Mouse (Mus musculus): ENCODE data around the gene Mttp.

Gene Mttp

DNA sequence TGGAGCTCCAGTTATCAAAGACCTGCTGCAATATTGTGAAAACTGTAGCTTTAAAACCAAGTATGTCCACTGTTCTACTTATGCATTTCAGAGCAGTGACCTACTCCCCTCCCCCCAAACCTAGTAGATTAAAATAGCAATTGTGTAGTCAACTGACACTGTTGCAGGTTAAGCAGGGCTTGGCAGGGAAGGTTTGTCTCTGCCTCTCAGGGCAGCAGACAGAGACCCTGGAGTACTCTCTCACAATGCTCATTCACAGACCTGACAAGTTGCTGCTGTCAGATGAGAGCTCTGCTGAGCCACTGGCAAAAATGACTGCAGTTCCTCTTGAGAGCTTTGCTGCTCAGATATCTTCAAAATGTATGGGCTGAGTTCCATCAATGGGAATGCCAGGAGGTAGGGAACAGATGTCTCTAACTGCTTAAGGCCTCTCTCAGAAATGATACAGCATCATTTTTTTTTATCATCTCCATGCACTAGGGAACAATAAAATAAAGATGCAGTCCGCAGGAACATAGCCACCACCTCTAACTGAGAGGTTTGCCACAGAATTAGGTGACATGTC lies 61.6 kb downstream of the Mttp start:
- DNase-seq (ENCODE audit: low spot score): no peak

DNA sequence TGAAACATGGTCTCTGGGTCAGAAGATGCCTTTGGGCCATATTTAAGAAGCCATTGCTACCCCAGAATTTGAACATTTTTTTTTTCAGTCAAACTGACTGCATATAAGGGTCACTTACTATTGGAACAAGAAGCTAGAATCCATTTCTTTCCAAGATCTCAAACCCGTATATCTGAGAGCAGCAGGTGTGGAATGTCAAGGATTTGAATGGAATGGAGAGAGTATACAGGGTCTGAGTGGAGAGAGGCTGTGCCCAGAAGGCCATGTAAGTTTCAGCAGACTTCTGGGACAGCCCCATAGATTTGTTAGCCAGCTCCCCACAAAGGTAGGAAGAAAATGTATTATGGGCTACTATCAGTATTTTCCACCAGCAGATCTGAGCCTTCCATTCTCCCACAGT lies 66.1 kb downstream of the Mttp start:
- no peak for DNase-seq (ENCODE audit: low spot score)

DNA sequence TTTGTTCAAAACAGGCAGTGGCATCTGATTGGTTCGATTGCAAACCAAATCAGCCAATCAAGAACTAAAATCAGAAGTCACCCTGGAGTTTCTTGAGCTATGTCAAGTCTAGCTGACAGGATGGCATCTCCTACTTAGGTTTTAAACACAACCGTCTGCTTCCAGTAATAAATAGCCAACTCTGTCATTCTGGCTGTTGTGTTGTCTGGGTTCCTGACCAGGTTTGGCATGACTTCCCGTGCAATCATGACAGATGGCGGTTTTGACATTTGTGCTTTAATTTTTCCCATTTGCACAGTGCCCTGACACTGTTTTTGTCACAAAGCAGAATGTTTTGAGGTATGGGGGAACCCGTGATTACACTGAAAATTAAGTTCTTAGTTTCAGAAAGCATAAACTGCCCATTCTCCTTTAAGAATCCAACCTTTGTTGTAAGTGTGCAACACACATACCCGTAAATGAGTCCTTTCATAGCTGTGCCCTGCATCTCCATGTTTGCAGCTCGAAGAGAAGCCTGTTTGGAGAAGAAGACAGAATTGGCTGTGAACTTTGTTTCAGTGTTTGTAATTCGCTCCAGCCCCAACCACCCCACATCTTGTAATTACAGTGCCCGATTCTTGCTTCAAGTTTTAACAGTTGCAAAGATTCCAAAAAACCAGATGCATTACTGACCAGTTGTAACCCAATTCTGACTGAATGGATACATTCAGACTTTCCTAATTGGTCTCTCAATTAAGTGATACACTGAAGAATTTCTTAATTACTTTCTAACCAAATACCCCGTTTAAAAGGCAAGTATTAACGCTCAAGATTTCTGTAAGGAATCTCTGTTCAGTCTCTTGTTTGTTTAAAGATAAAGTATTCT lies 67.1 kb downstream of the Mttp start:
- no peak for DNase-seq (ENCODE audit: low spot score)

DNA sequence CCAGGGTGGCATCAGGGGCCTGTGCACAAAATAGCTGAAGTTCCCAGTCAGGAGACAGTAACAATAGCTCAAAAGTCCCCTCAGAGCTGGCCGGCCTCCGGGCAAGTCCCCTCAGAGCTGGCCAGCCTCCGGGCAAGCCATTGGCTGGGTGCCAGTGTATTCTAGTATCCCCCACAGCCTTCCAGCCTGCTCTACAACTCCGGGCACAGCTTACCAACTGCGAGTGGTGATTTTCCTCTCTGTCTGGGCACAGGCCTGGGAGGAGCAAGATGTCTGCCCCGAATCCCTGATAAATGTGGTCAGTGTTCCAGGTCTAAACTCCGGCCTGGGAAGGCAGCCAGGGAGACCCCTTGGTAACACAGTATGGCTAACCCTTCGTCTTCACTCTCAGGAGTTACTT lies 69.6 kb downstream of the Mttp start:
- no peak for DNase-seq (ENCODE audit: low spot score)

DNA sequence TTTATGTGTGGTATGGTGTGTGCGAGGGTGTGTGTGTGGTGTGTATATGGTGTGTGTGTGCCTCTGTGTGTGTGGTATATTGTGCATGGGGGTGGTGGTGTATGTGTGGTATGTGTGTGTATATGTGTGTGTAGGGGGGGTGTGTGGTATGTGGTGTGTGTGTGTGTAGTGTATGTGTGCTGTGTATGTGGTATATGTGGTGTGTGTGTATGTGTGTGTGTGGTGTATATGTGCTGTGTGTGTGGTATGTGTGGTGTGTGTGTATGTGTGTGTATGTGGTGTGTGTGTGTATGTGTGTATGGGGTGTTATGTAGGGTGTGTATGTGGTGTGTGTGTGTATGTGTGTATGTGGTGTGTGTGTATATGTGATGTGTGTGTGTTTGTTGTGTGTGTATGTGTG lies 70.6 kb downstream of the Mttp start:
- no peak for DNase-seq (ENCODE audit: low spot score)

DNA sequence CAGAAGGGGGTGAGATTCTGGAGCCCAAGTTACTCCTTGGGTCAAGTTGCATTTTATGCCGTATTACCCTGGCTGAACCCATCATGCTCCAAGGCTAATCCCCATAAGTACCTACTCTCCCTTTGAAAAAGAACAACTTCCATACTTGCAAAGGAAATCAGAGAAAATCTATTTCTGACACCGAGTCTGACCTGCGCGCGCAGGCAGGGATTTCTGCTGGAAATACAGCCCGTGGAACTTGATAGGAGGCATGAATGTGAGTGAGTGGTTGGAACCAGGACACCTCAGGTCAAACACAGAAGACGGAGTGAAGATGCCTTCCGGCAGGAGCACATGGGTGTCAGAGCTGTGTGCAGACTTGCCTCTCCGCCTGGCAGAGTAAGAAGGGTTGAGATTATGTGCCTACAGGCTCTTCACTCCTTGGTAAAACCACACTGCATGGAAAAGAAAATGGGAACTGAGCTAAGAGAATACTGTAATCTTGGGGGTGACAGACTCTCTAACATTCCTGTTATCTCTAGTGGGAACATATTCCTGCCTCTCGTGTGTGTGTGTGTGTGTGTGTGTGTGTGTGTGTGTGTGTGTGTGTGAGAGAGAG lies 73.2 kb downstream of the Mttp start:
- DNase-seq (ENCODE audit: low spot score): no peak

DNA sequence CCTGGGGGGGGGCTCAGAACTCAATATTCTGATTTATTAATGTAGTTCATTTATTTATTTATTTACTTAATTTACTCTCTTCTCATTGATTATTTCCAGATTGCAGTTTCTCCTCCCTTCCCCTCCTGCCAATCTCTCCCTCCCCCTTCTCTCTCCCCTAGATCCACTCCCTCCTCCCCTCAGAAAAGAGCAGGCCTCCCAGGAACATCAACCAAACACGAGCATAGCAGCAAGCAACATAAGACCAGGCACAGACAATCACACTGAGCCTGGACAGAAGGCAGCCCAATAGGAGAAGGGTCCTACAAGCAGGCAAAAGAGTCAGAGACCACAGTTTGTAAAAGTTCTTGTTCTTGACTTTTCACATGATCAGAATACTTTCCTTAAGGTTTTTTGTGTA lies 73.8 kb downstream of the Mttp start:
- no peak for DNase-seq (ENCODE audit: low spot score)

DNA sequence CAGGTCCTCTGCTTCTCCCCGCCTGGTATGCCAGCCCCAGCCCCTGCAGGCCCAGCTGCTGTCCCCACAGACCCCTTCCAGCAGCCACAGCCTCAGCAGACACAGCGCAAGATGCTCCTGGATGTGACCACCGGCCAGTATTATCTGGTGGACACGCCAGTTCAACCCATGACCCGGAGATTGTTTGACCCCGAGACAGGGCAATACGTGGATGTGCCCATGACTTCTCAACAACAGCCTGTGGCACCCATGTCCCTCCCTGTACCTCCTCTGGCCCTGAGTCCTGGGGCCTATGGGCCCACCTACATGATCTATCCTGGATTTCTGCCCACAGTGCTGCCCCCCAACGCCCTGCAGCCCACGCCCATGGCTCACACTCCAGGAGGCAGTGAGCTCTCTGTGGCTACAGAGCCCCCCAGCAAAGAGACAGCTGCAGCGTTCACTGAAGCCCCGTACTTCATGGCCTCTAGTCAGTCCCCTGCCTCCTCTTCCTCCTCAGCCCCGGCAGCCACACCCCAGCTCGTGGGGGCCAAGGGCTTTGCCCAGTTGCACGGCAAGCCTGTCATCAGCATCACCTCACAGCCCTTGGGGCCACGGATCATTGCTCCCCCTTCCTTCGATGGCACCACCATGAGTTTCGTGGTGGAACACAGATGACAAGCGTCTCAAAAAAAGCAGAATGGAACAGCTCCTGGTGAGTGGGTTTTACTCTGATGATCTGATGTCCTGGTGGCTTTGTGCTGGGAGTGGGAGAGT lies 74.8 kb downstream of the Mttp start:
- DNase-seq (ENCODE audit: low spot score): no peak

DNA sequence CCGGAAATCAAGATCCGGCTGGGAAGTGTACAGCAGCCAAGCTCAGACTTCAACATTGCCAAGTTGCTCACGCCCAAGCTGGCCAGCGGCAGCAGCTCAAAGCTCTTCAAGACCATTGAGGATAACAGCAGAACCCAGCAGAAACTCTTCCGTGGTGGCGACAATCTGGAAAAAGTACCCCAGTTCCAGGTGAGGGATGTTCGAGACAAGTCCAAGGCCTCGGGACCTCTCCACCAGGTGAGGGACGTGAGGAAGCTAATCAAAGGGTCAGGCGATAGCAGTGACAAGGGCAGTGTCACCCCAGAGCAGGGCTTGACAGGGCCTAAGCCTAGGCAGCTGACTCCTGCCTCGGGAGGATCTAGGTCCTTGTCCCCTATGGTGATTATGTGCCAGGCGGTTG lies 76.7 kb downstream of the Mttp start:
- DNase-seq (ENCODE audit: low spot score): no peak

DNA sequence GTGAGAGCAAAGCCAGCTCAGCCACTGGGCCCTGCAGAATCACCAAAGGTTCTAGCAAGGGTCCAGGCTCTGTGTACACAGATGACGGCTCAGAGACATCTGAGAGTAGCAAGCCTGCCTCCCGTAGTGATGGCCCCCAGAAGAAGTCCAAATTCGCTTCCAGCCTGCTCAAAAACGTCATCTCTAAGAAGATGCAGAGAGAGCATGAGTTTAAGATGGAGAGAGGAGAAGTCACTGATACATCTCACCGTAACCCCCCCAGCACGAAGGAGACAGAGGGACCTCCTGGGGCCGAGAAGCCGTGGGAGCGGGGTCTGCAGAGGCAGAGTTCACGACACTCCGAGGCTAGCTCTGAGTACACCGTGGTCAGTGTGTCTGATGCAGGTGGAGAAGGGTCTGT lies 77.5 kb downstream of the Mttp start, which contains the start of gene Gm5105:
Gene Gm5105 (minus strand): TSS at position 101 of the 400 bp plus-strand sequence.
- no peak for DNase-seq (ENCODE audit: low spot score)

DNA sequence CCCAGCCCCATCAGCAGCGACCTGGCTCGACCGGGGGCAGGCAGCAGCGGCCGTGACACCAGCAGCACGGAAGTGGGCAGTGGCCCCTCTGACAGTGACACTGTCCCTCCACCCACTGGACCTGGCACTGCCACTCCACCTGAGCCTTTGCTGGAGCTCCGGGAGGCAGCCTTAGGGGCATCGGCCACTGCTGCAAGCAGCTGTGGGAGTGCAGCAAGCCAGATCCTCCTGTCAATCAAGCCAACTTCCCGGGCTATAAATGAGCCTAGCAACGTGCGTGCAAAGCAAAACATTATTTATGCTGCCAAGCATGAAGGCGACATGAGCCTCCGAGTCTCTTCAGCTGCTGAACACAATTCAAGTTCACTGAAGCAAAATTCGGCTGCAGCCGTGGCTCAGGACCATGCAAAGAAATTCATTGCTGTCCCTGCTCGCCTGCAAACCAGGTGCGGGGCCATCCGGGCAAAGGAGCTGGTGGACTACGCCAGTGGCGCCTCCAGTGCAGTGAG lies 78.4 kb downstream of the Mttp start:
- no peak for DNase-seq (ENCODE audit: low spot score)

DNA sequence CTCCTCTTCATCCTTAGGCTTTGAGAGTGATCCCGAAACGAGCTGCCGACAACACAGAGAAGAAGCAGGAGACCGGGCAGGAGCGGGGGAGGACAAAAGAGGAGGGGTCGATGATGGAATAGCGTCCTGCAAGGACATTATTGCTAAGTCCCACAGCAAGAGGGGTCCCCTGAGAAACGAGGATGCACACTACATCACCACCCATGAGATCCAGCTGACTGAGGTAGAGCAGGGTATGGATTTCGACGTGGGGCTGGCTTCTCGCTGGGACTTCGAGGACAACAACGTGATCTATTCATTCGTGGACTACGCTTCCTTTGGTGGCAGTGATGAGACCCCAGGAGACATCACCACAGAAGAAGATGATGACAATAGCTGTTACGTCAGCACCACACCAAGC lies 78.8 kb downstream of the Mttp start:
- DNase-seq (ENCODE audit: low spot score): no peak

DNA sequence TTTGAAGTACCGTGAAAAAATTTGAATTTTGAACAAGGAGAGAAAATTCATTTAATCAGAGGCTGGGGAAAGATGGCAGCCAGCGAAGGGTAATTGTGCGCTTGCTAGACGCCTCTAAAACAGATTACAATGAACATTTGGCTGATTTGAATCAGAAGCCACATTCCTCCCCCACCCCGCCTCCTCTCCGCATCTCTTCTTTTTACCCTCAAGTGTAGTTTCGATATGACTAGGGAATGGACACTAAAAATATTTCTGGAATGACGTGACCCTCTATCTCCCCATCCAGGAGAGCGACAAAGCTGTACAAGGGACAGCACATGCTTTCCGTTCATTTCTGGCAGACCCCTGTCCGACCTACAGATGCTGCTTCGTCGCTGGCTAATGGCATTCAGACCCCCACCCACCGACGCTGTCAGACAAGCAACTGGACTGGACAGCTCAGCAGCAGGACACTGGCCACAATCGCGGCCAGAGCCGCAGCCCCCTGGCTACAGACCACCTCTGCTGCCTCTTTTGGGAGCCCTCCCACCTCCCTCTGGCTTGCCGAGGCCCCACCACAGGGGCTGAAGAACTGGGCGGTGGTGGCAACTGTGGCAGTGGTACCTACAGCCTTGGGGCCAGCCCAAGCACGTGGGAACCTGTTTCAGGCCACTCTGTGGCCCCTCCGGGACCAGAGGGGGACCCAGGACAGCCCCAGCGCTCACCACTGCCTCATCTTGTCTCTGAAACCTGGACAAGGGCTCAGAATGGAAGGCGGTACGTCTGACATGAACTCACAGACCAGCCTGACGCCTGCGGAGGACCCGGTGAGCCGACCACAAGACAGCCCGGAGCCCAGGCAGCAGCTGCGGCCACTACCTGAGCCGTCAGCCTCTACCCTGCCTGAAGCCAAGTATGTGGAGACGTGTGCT lies 79.8 kb downstream of the Mttp start, which contains the start of gene 1110002E22Rik:
Gene 1110002E22Rik (plus strand): TSS at position 321 of the 914 bp plus-strand sequence.
- no peak for DNase-seq (ENCODE audit: low spot score)

DNA sequence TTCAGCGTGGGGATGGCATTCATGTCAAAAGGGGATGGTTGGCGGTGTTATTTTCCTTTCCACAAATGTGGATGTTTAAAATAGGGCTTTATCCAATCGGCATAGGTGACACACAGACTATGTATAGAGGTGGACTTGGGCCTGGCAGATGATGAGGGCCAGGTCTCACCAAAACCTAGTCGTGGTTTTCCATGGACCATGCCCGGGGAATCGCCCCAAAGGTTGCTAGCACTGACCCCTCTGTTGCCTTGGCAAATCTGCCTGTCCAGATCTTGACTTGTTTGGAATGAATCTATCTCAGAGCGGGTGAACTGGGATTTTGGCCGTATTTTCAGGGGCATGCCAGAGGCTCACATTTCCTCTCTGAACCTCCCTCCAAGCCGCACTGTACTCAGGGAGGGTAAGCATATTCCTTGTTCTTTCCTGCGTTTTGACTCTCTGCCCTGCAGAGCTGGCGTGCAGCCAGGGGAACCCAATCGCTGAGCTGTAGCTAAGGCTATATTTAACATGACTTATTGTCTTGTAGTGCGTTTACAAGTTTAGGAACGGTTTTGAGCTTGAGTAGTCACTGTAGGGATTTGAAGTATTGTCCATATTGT lies 80.9 kb downstream of the Mttp start:
- no peak for DNase-seq (ENCODE audit: low spot score)

DNA sequence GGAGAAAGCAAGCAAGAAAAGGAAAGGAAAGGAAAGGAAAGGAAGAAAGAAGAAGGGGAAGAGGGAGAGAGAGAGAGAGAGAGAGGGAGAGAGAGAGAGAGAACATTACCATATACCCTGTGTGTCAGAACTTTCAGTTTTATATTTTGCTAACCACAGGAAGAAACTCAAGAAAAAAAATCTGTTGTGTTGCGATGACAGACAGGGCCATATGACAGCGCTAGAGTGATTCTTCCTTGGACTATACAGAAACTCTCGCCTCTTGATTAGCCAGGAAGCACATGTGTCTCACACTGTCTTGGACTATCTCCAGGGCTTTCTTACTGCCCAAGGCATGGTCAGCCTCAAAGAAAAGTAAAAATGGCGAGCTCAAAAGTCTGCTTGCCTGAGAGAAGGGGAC lies 82.1 kb downstream of the Mttp start:
- no peak for DNase-seq (ENCODE audit: low spot score)

DNA sequence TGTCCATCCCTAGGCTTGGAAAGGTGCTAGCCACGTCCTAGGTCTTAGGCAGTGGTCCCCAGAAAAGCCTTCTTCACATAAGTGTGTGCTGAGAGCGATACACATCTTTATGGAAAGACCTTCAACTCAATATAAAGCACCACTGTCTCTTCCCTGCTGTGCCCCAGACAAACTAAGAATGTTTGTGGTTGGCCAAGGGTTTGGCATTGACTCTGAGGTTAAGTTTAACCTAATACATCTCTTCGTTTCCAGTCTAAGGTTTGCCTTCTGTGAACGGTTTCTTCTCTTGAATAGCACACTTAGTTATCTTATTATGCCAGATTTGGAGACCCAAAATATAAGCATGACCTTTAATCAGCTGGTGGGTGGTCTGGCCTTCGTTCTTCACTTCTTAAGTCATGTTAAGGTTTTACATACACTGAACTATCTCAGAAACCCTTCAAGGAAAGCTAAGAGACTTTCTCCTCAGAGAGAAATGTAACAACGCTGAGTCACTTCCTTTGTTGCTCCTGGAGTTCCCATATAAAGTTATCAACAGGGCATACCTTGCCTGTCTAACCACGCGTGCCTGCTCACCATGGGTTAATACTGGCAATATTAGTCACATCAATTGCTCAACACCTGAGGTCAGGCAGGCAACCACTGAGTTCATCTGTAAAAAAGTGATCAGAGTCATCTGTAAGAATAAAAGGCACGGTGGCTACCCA lies 83.4 kb downstream of the Mttp start:
- no peak for DNase-seq (ENCODE audit: low spot score)

DNA sequence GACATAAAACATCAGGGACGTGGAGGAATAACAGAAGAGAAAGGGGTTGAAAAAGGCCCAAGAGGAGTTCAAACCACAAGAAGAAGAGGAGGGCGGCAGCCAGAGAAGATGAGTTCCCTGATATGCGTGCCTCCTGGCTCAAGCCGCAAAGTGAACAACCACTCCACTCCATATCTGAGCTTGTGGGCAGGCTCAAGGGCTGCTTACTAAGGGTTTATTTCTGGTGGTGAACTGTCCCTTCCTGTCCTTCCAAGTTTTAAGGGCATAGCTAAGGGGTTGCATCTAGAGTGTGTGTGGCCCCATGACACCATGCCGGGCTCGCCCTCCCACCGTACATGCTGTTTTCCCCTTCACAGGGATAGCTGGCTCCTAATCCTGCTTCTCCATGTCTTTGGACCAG lies 84.3 kb downstream of the Mttp start:
- no peak for DNase-seq (ENCODE audit: low spot score)

DNA sequence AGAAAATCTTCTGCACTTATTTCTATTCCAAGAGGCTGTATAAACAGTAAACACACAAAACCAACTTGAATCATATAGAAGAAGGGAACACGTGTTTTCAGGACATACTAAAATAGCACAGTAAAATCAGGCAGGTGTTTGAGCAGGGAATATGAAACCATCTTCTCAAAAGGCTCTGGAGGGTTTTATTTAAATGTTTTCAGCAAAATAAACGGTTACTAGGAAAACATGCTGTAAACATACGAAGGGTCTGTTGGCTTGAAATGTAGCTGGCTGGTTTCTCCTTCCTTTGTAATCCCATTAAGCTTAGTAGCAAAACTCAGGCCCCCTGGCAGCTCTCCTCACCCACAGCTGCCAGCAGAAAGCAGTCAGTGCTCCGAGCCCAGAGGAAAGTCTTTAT lies 86.5 kb downstream of the Mttp start:
- no peak for DNase-seq (ENCODE audit: low spot score)

DNA sequence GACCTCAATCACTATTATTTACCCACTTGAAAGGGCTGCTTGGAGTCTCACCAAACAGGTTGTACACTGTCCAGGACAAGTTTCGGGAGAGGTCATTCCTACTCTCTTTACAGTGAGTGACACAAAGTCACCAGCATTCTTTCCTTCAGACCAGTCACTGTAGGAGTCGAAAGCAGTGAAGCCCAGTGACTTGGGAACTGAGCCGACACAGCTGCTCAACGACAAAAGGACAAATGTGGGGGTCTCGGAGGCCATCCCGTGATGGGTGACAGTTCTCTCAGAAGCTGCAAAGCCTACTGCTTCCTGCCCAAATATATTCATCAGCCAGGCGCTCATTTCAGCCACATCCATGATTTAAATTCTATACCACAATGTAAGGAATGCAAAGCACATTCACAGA lies 87.8 kb downstream of the Mttp start:
- DNase-seq (ENCODE audit: low spot score): no peak

DNA sequence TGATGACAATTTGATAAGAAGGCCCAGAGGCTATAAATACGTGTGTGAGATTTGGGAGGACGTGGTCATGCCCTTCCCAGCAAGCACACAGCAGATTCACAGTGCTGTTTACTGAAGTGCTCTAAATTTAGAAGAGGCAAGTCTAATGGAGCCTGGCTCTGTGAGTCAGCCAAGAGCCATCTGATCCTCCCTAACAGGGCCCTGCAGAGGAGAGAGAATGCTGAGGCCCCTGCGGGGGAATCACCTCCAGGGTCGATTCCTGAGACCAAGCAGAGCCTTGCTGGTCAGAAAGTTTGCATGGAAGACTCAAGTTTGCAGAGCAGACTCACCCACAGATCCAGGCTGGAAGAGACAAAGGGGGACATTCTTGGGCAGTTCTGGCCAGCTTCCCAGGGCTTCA lies 90.8 kb downstream of the Mttp start:
- DNase-seq (ENCODE audit: low spot score): no peak
